Mouse (Mus musculus) erythroblast, embryonic 14.5 days (primary cell): Measurements from ENCODE around the gene Hivep3.

Experiments
- GATA1 ChIP-seq: IDR thresholded peaks from 2 replicates; pipeline ENCODE4 v1.6.1; 2012; ENCODE audit warnings: low read length, inconsistent platforms, mixed read lengths
- TAL1 ChIP-seq: IDR thresholded peaks from 3 replicates; pipeline ENCODE4 v1.6.1; 2012; ENCODE audit warnings: low read length, inconsistent platforms, mixed read lengths

GRCm38 (mm10) chr4:120172050-120172684, 438.6 kb downstream of the Hivep3 start:
- TF ChIP-seq GATA1 (no peak), TAL1 (no peak)
